Comparison of ENCODE assay signal across 8 mouse cellular contexts in genomic region chr2:32312318-32312964, GRCm38 (mm10). TPM values are rescaled to one million over a fixed set of nuclear protein-coding genes. Genes with fewer than 3 reads are reported as not detected.
DNase-seq lines count a peak whose midpoint lies in the region; ATAC-seq and TF ChIP-seq lines count a peak whose summit lies in the region.

No protein-coding gene starts in this region.

- H3K4me3 ChIP-seq in embryonic facial prominence, embryonic 14.5 days (ENCODE audit: low read depth, low read length), result peak overlapping the region; percentile 73
- H3K4me3 ChIP-seq in heart, postnatal 0 days (ENCODE audit: low read depth, low read length), result peak overlapping the region; percentile 60

- no peaks in the 10 kb centered on the region for H3K27me3 ChIP-seq in embryonic facial prominence, embryonic 14.5 days (replicated peaks; ENCODE audit: control insufficient read depth, insufficient read depth, low read length)
- H3K27me3 ChIP-seq in heart, postnatal 0 days (ENCODE audit: control insufficient read depth, insufficient read depth, low read length), result peaks cover 28% of the 10 kb centered on the region

- peaks cover 42% of the 10 kb centered on the region for H3K36me3 ChIP-seq in embryonic facial prominence, embryonic 14.5 days (ENCODE audit: control insufficient read depth, insufficient read depth, low read length)
- peaks cover 10% of the 10 kb centered on the region; the same call in 1 of the 2 replicates for H3K36me3 ChIP-seq in heart, postnatal 0 days (replicated peaks; ENCODE audit: control insufficient read depth, insufficient read depth, low read length)

- H3K9me3 ChIP-seq in embryonic facial prominence, embryonic 14.5 days (ENCODE audit: control insufficient read depth, low read length), result no peaks in the 10 kb centered on the region
- H3K9me3 ChIP-seq in heart, postnatal 0 days (replicated peaks; ENCODE audit: control insufficient read depth, low read length), result no peaks in the 10 kb centered on the region

- 4% methylated on average over 28 of the region's 56 CpGs for WGBS in embryonic facial prominence, embryonic 14.5 days
- WGBS in heart, postnatal 0 days, result 4% methylated on average over 51 of the region's 56 CpGs

- H3K9ac ChIP-seq in embryonic facial prominence, embryonic 14.5 days (ENCODE audit: low read depth, low read length), result peak overlapping the region; percentile 74
- peak overlapping the region; percentile 48 for H3K9ac ChIP-seq in heart, postnatal 0 days (replicated peaks; ENCODE audit: low read depth, low read length)

- no peak for TF ChIP-seq EP300 in heart, postnatal 0 days (IDR thresholded peaks at IDR 0.05; ENCODE audit: low read depth)

- H3K4me1 ChIP-seq in embryonic facial prominence, embryonic 14.5 days (ENCODE audit: control insufficient read depth, insufficient read depth, low read length), result peaks cover 50% of the 10 kb centered on the region
- H3K4me1 ChIP-seq in heart, postnatal 0 days (ENCODE audit: control insufficient read depth, insufficient read depth), result peaks cover 17% of the 10 kb centered on the region

- peak overlapping the region; percentile 97 for H3K4me2 ChIP-seq in embryonic facial prominence, embryonic 14.5 days (ENCODE audit: low read depth, low read length)
- H3K4me2 ChIP-seq in heart, postnatal 0 days (ENCODE audit: low read depth, low read length), result peak overlapping the region; percentile 97

- TF ChIP-seq CTCF in heart, postnatal 0 days (IDR thresholded peaks at IDR 0.05; ENCODE audit: low read depth), result no peak

- peak; percentile 85 for ATAC-seq in CD4-positive, CD25-positive, alpha-beta regulatory T cell, adult 4 months
- ATAC-seq in embryonic facial prominence, embryonic 14.5 days (ENCODE audit: low read depth), result peak; percentile 64
- ATAC-seq in heart, postnatal 0 days (ENCODE audit: insufficient read depth, low read depth), result peak; percentile 80
- peak; percentile 96 for ATAC-seq in megakaryocyte progenitor cell, adult 5-6 weeks (replicated peaks; ENCODE audit: poor library complexity)

- DNase-seq in adrenal gland, adult 2 months, result peak; percentile 88
- peak; percentile 94 for DNase-seq in embryonic facial prominence, embryonic 14.5 days (ENCODE audit: low spot score)
- DNase-seq in heart, postnatal 0 days (ENCODE audit: low spot score), result peak; percentile 71
- DNase-seq in kidney, postnatal 14 days, result peak; percentile 92
- peak; percentile 62 for DNase-seq in right cerebral cortex, postnatal 25 days
- peak; percentile 69 to 78 for DNase-seq in urinary bladder, postnatal 36 days (ENCODE audit: low spot score in 2 of 2)

- peak overlapping the region; percentile 60; the same call in 1 of the 2 replicates for H3K27ac ChIP-seq in embryonic facial prominence, embryonic 14.5 days (replicated peaks; ENCODE audit: low read depth, low read length)
- no peak overlapping the region for H3K27ac ChIP-seq in heart, postnatal 0 days (ENCODE audit: low read depth)

RNA-seq across cellular contexts. Expression of gene Swi5, which starts 24.6 kb away (rescaled TPM):
- polyA plus RNA-seq in CD4-positive, CD25-positive, alpha-beta regulatory T cell, adult 4 months (2017; shearing (Covaris generic)), result 100 to 1,000 TPM; 162 to 183 TPM
- 100 to 1,000 TPM; 324 to 358 TPM for total RNA-seq in adrenal gland, adult 2 months (2021)
- 317 and 318 TPM in 2 replicates for polyA plus RNA-seq in adrenal gland, adult 2 months (2012; rRNA removed)
- polyA plus RNA-seq in embryonic facial prominence, embryonic 14.5 days (2014; fragmentation: Nextera tagmentation; extraction: Ambion mirVana), result 206 and 249 TPM in 2 replicates
- total RNA-seq in heart, postnatal 0 days (2014; rRNA removed; ENCODE audit: low replicate concordance), result 248 and 262 TPM in 2 replicates
- polyA plus RNA-seq in heart, postnatal 0 days (2015; fragmentation: Nextera tagmentation; extraction: Ambion mirVana), result 330 and 353 TPM in 2 replicates
- 198 and 268 TPM in 2 replicates for total RNA-seq in megakaryocyte progenitor cell, adult 5-6 weeks (2015)
- 359 and 386 TPM in 2 replicates for total RNA-seq in megakaryocyte progenitor cell, adult 5-6 weeks (2017)

RNA-seq across cellular contexts. Expression of gene Golga2, which starts 25.3 kb away (rescaled TPM):
- polyA plus RNA-seq in CD4-positive, CD25-positive, alpha-beta regulatory T cell, adult 4 months (2017; shearing (Covaris generic)), result 10 to 100 TPM; 18.1 to 21.3 TPM
- total RNA-seq in adrenal gland, adult 2 months (2021), result 10 to 100 TPM; 81.1 to 82.9 TPM
- polyA plus RNA-seq in adrenal gland, adult 2 months (2012; rRNA removed), result 25.8 and 31.5 TPM in 2 replicates
- polyA plus RNA-seq in embryonic facial prominence, embryonic 14.5 days (2014; fragmentation: Nextera tagmentation; extraction: Ambion mirVana), result 27.2 and 33.1 TPM in 2 replicates
- 46.7 and 56.4 TPM in 2 replicates for total RNA-seq in heart, postnatal 0 days (2014; rRNA removed; ENCODE audit: low replicate concordance)
- polyA plus RNA-seq in heart, postnatal 0 days (2015; fragmentation: Nextera tagmentation; extraction: Ambion mirVana), result 20.8 and 23.4 TPM in 2 replicates
- total RNA-seq in megakaryocyte progenitor cell, adult 5-6 weeks (2015), result 14.2 and 17.3 TPM in 2 replicates
- 50.4 and 50.7 TPM in 2 replicates for total RNA-seq in megakaryocyte progenitor cell, adult 5-6 weeks (2017)

RNA-seq across cellular contexts. Expression of gene Ciz1, which starts 39.7 kb away (rescaled TPM):
- polyA plus RNA-seq in CD4-positive, CD25-positive, alpha-beta regulatory T cell, adult 4 months (2017; shearing (Covaris generic)), result 100 to 1,000 TPM in 1 of 2 experiments, 10 to 100 TPM in 1; 58.7 to 103 TPM
- 10 to 100 TPM; 54.0 to 94.0 TPM for total RNA-seq in adrenal gland, adult 2 months (2021)
- 290 and 303 TPM in 2 replicates for polyA plus RNA-seq in adrenal gland, adult 2 months (2012; rRNA removed)
- polyA plus RNA-seq in embryonic facial prominence, embryonic 14.5 days (2014; fragmentation: Nextera tagmentation; extraction: Ambion mirVana), result 41.9 and 48.0 TPM in 2 replicates
- 61.9 and 79.9 TPM in 2 replicates for total RNA-seq in heart, postnatal 0 days (2014; rRNA removed; ENCODE audit: low replicate concordance)
- 17.6 and 18.5 TPM in 2 replicates for polyA plus RNA-seq in heart, postnatal 0 days (2015; fragmentation: Nextera tagmentation; extraction: Ambion mirVana)
- total RNA-seq in megakaryocyte progenitor cell, adult 5-6 weeks (2015), result 59.9 and 69.0 TPM in 2 replicates
- total RNA-seq in megakaryocyte progenitor cell, adult 5-6 weeks (2017), result 46.6 and 55.3 TPM in 2 replicates

RNA-seq across cellular contexts. Expression of gene Dnm1, which starts 40.7 kb away (rescaled TPM):
- not detected for polyA plus RNA-seq in CD4-positive, CD25-positive, alpha-beta regulatory T cell, adult 4 months (2017; shearing (Covaris generic))
- total RNA-seq in adrenal gland, adult 2 months (2021), result 10 to 100 TPM; 15.8 to 22.5 TPM
- 114 and 144 TPM in 2 replicates for polyA plus RNA-seq in adrenal gland, adult 2 months (2012; rRNA removed)
- 34.1 and 41.7 TPM in 2 replicates for polyA plus RNA-seq in embryonic facial prominence, embryonic 14.5 days (2014; fragmentation: Nextera tagmentation; extraction: Ambion mirVana)
- 3.4 and 10.3 TPM in 2 replicates for total RNA-seq in heart, postnatal 0 days (2014; rRNA removed; ENCODE audit: low replicate concordance)
- polyA plus RNA-seq in heart, postnatal 0 days (2015; fragmentation: Nextera tagmentation; extraction: Ambion mirVana), result 1.5 and 1.6 TPM in 2 replicates
- total RNA-seq in megakaryocyte progenitor cell, adult 5-6 weeks (2015), result not detected in 2 replicates
- not detected in 2 replicates for total RNA-seq in megakaryocyte progenitor cell, adult 5-6 weeks (2017)

RNA-seq across cellular contexts. Expression of gene Uck1, which starts 52.5 kb away (rescaled TPM):
- polyA plus RNA-seq in CD4-positive, CD25-positive, alpha-beta regulatory T cell, adult 4 months (2017; shearing (Covaris generic)), result 10 to 100 TPM; 33.3 to 42.0 TPM
- 100 to 1,000 TPM; 116 to 148 TPM for total RNA-seq in adrenal gland, adult 2 months (2021)
- 202 and 249 TPM in 2 replicates for polyA plus RNA-seq in adrenal gland, adult 2 months (2012; rRNA removed)
- polyA plus RNA-seq in embryonic facial prominence, embryonic 14.5 days (2014; fragmentation: Nextera tagmentation; extraction: Ambion mirVana), result 58.6 and 60.6 TPM in 2 replicates
- total RNA-seq in heart, postnatal 0 days (2014; rRNA removed; ENCODE audit: low replicate concordance), result 47.2 and 55.1 TPM in 2 replicates
- polyA plus RNA-seq in heart, postnatal 0 days (2015; fragmentation: Nextera tagmentation; extraction: Ambion mirVana), result 30.0 and 32.1 TPM in 2 replicates
- total RNA-seq in megakaryocyte progenitor cell, adult 5-6 weeks (2015), result 30.3 and 37.0 TPM in 2 replicates
- 25.2 and 26.9 TPM in 2 replicates for total RNA-seq in megakaryocyte progenitor cell, adult 5-6 weeks (2017)
